Mouse (Mus musculus) brain, embryonic 14.5 days (tissue): ENCODE data around the gene Prdx2.

Experiments
- CTCF ChIP-seq: fragments of 200-500 bp; IDR thresholded peaks from 2 replicates; pipeline ENCODE4 v1.5.1; 2012; ENCODE audit warnings: inconsistent platforms, mild to moderate bottlenecking, moderate library complexity, borderline replicate concordance; ENCODE audit not compliant: insufficient read depth, insufficient read length; ENCODE audit errors: extremely low read depth
- POLR2A ChIP-seq: fragments of 200-500 bp; IDR thresholded peaks from 2 replicates; pipeline ENCODE4 v1.6.1; 2012; ENCODE audit warnings: mild to moderate bottlenecking, inconsistent platforms, borderline replicate concordance; ENCODE audit not compliant: poor library complexity, insufficient read depth, insufficient read length, severe bottlenecking; ENCODE audit errors: extremely low read depth

DNA sequence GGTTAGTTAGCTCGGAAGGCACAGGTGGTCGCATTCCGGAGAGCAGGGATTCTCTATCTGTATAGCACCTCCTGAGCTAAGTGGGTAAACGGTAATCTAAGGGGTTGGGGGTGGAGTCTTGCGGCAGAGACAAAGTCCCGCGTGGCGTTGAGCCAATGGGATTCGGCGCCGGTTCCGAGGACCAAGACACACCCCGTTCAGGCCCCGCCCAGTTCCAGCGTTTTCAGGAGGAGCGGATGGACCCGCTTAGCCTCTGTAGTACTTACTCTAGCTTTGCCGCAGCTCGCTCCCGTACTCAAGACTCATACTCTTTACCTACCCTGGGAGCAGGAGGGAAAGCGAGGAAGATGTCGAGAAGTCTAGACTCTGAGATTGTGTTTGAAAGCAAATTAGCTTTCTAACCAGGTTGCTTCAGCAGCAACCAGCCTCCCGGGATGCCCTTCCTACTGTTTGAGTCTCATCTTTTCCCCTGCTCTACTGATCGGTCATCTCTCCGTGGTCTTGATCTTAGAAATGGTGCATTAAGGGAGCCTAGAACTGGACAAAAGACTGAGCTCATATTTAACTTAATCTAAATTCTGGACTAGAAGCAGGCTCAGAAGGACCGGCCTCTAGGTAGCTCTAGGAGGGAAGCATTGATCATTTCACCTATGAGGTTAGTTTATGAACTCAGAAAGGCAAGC, 24.8 kb upstream of the Prdx2 start:
- TF ChIP-seq CTCF (no peak), POLR2A (no peak)
